Mouse (Mus musculus) lung, adult 2 months (tissue): ENCODE data around the gene Tcta.

Experiments
- CTCF ChIP-seq: fragments of 200-500 bp; IDR thresholded peaks from 2 replicates; pipeline ENCODE4 v1.5.1; 2011; ENCODE audit warnings: mild to moderate bottlenecking, low read length, control low read depth; ENCODE audit not compliant: insufficient read depth
- POLR2A ChIP-seq: fragments of 200-500 bp; IDR thresholded peaks from 2 replicates; pipeline ENCODE4 v1.6.1; 2011; ENCODE audit warnings: low read depth, mild to moderate bottlenecking, control low read depth, low read length, borderline replicate concordance; ENCODE audit errors: extremely low read depth

- no peak for TF ChIP-seq CTCF
- TF ChIP-seq POLR2A, result no peak
Observed at GRCm38 (mm10) chr9:108318462-108318861, 12.5 kb upstream of the Tcta start.
